Mouse (Mus musculus) thymus, postnatal 0 days (tissue): ENCODE results near the gene Rad23a. TPM values are rescaled to one million over a fixed set of nuclear protein-coding genes. Genes with fewer than 3 reads are reported as not detected.

Experiments used
- DNase-seq: peaks from one replicate; pipeline ENCODE4 v3.0.0-alpha.2; 2015; ENCODE audit warnings: low spot score
- polyA plus RNA-seq: library from polyadenylated mRNA; unstranded; fragments of >200 nt; fragmentation: Nextera tagmentation; extraction: Ambion mirVana; gene quantifications from 2 replicates; pipeline ENCODE4 v1.2.1, GENCODE M21; 2015

Gene Rad23a
- polyA plus RNA-seq, 1 experiment from 2014 or later, result 120 TPM

DNA sequence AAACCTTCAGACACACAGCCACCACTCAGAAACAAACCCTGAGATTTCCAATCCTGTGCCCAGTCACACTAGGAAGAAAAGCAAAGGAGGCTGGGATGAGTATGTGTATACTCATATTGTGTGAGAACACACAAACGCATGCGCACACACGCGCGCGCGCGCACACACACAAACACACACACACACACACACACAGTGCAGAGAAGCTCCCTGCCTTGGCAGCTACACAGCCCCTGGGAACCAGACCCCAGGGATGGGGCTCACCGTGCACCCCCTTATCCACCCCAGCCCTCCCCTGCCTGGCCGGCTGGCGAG lies 26.3 kb downstream of the Rad23a start:
- DNase-seq, result no peak

DNA sequence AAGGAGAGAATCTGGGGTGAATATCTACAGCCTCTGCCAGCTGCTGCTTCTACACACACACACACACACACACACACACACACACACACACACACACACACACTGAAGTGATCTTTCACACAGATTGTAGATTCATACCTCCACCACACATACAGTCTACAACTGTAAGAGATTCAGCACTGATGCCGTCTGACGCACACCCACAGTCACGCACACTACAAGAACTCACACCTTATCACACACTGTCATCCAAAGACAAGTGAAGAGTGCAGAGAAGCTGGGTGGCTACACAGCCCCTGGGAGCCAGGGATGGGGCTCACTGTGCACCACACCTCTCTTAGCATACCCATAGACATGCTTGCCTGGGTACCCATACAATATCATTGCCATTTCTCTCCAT lies 26.6 kb downstream of the Rad23a start:
- DNase-seq, result no peak

DNA sequence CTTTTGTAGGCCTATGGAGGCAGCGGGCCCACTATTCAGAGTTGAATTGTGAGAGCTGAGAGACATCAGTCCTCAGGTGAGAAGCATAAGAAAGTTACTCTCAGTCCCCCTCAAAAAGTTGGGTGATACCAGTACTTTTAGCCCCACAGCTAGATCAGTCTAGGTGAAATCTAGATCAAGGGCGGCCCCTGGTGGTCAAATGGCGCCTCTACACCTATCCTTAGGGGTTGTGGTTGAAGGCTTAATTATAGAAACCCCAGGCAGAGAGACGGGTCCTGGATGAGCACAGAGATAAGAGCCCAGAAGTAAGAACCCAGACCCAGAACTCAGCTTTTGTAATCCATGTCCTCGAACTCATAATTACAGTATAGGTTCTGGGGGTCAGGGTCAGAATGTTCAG lies 27.4 kb downstream of the Rad23a start:
- peak; percentile 84 for DNase-seq

DNA sequence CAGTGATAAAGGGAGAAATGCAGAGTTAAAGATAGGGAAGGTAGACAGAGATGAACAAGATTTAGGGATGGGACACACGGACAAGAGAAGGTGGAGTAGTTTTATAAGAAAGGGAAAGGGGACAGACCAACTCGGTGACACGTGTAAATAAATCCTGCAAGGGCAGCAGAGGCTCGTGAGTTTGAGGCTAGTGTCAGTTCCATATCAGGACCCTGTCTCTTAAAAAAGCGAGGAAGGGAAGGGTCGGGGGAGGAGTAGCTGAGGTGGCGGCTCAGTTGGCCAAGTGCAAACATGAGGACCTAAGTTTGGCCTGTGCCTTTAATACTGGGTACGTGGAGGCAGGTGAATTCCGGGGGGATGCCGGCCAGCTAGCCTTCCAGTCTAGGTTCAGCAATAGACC lies 29.2 kb downstream of the Rad23a start:
- no peak for DNase-seq

DNA sequence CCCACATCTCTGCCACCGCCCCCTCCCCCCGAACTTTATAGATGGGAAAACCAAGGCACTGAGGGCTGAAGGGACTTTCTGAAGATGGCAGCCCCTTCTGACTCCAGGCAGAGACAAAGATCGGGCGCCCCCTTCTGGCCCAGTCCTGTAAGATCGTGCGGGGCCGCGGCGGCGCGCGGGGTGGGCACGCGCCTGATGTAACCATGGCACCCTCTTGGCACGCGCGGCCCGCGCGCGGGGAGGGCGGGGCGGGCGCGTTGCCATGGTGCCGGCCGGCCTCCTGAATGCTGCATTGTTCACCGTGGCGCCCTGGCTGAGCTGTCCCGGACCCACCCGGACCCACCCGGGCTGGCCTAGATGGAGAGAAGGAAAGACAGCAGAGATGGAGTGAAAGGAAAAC lies 29.6 kb downstream of the Rad23a start:
- peak; percentile 79 for DNase-seq

DNA sequence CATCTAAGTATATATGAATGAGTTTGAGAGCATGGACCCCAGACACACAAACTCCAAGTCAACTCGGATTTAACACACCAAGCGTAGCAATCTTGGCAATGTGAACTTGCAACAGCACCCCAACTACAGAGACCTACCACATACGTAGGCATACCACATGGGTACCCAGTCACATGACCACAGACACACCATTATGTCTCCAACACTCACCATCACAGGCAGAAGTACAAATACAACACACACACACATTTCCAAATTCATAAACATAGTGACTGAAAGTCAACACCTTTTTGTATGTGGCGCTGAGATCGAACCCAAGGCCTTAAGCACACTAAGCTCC lies 30.6 kb downstream of the Rad23a start:
- DNase-seq, result no peak

DNA sequence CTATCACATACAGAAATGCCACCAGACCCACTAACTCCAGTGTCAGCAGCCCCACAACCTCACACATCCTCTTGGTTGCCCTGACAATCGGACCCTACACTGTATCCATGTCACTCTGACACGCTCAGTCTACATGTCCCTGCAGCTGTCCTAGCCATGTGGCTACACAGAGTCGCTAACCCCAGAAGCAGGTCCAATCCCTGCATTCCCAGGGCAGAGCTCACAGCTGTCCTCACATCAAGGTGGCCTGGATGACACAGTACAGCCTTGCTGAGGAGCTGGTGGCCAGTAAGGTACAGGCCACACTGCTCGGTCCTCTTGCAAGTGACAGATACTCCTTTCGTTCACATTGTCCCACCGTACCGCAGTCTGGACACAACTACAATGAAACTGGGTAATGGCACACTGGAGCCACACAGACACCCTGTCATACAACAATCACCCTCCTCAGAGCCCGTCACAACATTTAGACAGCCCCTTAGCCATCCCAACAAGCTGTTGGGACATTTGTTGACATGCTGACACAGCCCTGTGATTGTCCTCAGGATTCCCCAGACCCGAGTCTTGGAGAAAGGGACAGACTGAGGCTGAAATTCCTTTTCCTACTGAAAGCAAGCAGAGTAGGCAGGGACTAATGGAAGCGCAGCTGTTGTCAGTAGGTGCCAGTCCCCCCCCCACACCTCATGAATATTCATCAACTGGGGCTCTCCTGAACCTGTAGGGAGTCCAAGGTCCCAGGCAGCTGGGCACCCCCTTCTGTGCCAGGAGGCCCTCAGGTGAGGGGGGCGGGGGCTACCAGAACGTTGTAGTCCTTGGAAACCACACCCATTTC lies 31.1 kb downstream of the Rad23a start:
- DNase-seq, result no peak

DNA sequence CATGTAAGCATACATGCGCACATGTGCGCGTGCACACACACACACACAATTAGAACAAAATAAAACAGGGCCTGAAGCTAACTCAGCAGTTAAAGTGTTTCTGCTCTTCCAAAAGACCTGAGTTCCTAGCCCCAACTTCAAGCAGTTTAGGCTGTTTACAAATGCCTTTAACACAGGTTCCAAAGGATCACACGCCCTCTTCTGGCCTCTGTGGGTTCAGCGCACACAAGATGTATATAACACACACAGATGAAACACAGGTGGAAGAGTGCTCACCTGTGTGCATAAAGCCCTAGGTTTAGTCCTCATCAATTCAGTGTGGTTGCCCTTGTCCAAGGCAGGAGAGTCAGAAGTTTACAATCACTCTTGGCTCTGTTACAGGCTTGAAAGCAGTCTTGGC lies 34.4 kb downstream of the Rad23a start:
- no peak for DNase-seq

DNA sequence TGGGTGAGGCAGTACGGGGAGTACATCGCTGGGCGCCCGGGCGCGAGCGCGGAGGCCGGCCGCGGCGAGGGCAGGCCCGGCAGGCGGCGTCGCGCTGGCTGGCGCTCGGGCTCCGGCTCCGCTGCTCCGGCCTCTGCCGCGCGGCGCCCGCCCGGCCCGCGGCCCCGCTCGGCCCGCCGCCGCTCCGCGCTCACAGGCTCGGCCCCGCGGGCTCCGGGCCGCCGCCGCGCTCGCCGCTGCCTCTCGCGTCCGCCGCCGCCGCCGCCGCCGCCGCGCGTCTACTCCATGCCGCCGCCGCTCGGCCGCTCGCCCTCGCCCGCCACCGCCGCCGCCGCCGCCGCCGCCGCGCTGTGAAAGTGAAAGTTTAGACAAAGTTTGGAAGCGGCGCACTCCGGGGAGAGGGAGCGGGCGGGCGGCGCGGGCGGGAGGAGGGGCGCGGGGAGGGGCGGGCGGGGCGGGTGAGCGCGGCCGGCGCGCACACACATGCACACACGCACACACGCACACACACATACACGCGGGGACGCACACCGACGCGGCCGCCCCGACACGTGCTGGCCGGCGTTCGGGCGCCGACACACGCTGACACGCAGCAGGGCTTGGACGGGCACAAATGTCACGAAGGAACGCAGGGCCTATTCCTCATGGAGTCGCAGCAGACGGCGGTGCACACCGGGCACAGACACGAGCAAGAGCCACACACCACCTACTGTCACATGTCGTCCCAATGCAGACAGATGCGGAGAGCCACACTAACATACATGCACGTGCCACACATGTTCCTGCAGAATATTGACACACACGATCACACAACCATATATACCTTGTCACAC lies 40.2 kb downstream of the Rad23a start, which contains the start of gene Nfix:
TSS of gene Nfix (minus strand) at position 346 of the 833 bp plus-strand sequence.
- peak; percentile 32 for DNase-seq

DNA sequence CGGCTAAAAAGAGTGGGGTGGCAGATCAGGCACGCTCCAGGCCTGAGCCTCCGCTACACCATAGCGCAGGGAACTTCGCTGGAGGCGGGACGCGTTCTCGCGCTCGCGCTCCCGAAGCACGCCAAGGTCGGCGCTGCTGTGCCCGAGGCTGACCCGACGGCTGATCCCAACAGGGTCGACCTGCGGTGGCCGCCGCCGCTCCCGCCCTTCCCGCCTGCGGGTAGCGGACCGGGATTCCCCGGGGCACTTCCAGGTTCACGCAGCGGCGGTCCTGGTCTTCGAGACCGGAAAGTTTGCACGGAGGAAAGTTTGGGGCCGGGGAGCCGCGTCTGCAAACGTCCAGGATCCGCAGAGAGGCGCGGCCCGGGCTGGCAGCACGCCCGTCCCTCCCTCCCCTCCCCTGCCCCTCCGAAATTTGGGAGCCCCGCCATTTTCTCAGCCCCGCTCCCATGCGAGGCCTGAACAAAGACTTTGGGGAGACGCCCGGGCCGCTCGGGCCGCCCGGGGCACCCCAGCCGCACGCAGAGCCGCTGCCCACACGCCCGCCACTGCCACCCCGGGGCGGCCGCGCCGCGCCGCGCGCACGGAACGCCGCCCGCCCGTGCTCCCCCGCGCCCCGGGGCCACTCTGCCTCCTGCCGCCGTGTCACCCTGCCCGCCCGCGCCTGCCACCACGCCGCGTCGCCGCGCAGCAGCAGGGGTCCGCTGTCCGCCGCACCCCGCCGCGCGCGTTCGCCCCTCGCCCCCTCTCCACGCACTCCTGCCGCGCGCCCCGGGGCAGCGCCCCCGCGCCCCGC lies 41.1 kb downstream of the Rad23a start:
- no peak for DNase-seq

DNA sequence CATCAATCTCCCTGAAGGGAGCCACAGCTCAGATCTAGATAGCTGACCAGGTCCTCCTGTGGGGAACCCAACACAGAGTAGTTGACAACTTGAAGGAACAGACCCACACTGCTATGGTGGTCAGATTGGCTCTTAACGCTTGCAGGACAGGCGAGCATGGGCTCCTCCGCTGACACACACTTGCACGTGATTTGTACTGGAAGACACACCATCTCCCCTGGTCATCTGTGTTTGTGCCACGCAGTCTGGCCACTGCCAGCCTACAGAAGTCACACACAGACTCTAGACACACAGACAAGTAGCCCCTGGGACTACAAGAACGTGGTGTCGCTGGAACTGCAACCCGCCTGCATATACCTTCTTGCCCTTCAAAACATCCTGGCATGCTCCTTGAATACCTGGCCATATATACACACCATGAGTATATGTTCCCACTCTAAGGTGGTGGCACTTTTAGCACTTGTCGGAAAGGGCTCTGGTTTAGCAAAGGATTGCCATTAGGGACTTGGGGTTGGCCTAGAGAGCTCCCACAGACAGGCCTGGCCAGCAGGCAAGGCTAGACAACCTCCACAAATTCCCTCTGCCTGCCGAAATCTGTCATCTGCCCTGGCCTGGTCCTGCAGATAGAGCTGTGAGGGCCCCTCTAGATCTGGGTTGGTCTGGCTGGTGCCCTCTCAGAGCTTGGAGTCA lies 41.9 kb downstream of the Rad23a start:
- DNase-seq, result no peak

DNA sequence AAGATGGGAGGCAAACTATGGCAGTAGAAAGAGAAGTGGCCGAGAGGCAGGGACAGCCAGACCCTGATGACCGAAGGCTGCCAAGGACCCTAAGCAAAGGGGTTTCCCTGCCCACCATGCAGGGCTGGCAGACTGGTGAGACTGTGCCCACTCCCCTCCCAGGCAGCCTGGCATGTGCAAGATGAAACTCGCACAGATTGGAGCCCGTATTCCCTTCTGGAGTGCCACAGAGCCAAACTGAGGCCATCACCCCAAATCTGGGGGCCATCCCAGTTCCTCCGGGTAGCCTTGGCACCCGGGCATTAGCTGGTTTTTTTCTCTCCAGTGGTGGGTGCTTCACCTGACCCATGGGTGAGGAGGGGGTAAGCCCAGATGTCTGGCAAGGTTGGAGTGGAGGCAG lies 42.5 kb downstream of the Rad23a start:
- DNase-seq, result no peak

DNA sequence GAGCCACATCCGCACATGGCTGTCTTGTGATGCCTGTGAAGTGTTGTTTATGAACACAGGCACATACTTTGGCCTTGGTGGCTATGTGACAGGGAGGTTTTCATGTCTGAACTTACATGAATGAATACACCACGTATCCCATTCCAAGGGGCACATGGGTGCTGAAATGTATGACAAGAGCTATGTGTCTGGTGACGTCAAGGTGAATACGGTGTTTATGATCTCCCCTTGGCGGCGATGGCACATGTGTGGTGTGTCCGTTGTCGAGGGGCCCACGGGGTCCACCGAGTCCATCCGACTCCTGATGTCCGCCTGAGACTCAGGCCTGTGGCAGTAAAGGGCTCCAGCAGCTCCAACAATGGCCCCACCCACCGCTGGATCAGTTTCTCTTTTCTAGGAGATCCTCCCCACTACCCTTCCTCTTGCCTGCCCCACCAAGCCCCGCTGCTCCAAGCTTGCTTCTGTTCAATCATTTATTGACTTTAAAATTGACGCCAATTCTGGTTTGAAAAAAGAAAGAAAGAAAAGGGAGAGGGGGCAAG lies 43.1 kb downstream of the Rad23a start:
- DNase-seq, result no peak

DNA sequence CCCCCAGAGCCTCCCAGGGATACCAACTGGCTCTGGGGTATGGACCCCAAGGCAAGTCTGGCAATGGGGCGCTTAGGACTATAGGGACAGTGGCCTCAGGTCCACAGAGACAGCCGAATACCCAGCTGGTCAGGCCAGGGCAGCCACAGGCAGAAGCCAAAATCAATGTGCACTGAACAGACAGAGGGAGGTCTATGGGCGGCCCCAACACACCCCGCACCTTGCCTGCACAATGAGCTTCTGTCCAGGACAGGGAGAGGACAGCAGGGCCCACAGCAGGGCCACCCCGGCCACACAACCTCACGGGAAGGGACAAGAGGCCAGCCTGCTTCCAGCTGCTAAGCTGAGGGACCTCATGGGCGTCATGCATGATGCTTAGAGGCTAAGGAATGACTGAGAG lies 46.0 kb downstream of the Rad23a start:
- no peak for DNase-seq

DNA sequence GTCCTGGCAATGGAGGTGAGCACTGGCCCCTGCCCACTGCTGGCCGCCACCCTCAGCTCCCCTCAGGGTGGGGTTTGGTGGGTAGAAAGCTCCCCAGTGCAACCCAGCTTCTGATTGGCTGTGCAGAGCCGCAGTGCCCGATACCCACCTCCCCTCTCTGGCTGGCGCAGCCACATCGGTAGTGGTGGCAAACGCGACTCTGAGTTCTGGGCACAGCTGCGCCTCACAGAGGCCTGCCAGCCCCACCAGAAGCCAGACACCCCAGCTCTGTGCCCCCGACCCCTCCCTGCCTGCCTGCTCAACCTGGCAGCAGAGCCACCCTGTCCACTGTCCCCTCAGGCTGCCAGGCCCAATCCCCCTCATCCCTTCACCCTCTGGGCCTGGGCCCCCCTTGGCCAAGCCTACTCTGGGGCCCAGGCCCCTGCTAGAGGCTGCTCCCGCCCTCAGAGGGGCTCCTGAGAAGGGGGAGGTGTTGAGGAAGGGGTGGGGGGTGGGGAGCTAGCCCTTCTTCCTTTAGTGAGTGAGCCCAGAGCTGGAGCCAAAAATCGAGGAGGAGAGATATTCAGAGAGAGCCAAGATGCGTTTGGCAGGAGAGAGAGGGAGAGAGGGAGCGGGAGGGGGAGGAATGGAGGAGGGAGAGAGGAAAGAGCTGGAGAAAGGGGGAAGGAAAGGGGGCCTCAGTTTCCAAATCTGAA lies 46.5 kb downstream of the Rad23a start:
- no peak for DNase-seq

DNA sequence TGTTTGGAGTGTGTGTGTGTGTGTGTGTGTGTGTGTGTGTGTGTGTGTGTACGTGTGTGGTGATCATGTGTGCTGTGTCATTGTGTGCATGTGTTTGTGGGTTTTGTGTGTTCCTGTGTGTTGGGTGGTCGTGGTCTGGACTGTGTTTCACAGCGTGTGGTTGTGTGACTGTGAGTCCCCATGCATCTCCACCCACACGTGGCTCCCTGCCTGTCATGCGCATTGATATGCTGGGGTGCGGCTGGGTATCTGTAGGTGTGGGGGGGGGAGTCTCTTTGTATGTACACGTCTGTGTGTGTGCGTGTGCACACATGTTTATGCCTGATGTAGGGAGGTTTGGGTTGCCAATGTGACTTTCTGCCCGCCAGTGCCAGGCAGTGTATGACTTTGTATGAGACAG lies 47.3 kb downstream of the Rad23a start:
- no peak for DNase-seq

DNA sequence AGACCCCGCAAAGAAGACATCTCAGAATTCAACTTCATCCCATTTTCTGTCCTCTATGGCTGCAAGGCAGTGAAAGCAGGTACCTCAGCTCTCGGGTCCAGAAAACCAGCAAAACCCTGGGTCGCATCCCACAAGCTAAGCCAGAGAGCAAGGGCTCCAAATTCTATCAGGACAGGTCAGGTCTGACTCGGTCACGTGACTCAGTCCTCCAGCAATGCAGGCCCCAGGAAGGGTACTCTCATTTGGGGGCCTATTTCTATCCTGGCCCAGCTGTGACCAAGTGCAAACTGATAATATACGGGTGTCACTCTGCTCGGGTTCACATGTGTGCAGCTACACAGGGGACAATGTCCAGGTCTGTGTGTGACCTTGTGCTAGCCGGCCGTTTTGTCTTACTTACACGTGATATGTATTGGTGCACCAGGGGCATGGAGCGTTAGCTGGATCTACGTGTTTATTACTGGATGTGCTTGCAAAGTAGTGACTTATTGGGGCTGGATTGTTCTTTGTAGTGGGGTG lies 48.0 kb downstream of the Rad23a start:
- DNase-seq, result no peak

DNA sequence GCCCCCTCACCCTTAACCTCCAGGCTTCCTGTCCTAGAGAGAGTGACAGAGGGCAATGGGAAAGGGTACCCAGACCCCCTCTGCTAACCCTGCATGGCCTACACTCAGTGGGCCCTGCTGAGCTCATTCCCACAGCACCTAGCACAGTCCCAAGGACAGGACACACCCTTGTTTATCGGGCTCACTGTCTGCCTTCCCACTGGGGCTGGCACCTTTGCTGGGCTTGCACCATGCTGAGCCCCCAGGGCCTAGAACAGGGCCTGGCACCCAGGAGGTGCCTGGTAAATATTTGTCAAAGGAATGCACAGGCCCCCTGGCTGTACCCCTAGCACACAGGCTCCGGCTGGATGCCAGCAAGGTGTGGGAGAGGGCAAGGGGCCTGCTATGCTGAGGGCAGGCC lies 49.9 kb downstream of the Rad23a start:
- no peak for DNase-seq

DNA sequence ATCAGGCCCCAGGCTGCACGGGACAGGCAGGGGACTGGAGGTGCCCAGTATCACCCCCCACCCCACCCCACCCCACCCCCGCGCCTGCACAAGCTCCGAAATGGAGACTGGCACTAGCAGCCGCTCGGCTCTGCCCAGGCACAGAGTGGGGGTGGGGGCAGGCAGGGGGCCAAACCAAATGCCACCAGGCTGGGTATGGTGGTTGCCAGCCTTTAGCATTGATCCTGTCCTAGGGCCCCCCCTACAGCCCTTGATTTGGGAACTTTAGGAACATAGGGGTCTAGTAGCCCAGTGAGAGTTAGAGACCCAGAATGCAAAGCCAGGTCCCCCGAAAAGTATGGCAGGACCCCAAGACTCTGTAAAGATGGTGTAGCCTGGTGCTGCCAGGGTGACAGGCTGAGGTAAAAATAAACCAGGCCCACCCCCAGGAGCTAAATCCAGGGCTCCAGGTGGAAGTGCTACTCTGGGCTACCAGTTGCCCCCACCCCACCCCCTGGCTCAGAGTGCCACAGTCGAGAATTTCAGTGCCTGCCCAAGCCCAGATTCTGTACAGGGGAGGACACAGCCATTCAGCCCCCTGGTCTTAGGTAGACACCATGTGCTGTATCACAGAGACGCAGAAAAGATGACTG lies 50.5 kb downstream of the Rad23a start:
- DNase-seq, result no peak

DNA sequence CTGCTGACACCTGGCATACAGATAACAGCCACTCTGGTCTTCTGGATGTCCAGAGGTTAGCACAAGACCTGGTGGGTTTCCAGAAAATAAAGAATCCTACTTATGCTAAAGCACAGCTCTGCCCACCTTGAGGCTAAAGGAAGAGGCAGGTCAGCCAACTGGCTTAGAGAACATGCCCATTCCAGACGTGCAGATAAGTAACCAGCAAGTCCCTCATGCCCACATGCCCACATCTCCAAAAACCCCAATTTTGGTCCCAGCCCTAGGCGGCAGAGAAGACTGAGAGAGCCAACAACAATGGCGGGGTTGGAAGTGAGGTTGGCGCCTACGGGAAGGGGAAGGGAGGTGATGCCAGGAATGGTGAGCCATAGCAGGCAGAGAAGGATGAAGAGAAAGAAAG lies 51.1 kb downstream of the Rad23a start:
- DNase-seq, result no peak
